Mouse (Mus musculus) CH12.LX (cell line): ENCODE measurements around the gene Dynll1. TPM values are rescaled to one million over a fixed set of nuclear protein-coding genes. Genes with fewer than 3 reads are reported as not detected.

Experiments used
- DNase-seq: peaks from one replicate; pipeline ENCODE4 v3.0.0-alpha.2; 2013; ENCODE audit errors: extremely low read depth
- H3K27ac ChIP-seq: 2 replicates; pipeline ENCODE4 v1.5.1; 2012; ENCODE audit warnings: low read depth, mild to moderate bottlenecking, control low read depth, moderate library complexity; ENCODE audit not compliant: insufficient read depth
- H3K27me3 ChIP-seq: replicated peaks from 2 replicates; pipeline ENCODE3; 2012; ENCODE audit warnings: inconsistent platforms
- H3K36me3 ChIP-seq, 2 experiments: replicated peaks in 1 of 2; 2 replicates each; pipeline versions ENCODE3 to v1.6.1; 2012; ENCODE audit warnings: inconsistent platforms in 1 of 2, low read length in 1 of 2, mild to moderate bottlenecking in 1 of 2, mixed read lengths in 1 of 2, moderate library complexity in 1 of 2; ENCODE audit not compliant: control insufficient read depth in 1 of 2, insufficient read depth in 1 of 2
- H3K4me1 ChIP-seq, 2 experiments: 2 replicates each; pipeline ENCODE4 v1.6.1; 2012; ENCODE audit warnings: inconsistent platforms in 1 of 2, moderate library complexity in 1 of 2; ENCODE audit not compliant: insufficient read depth in 2 of 2, control insufficient read depth in 1 of 2
- H3K4me2 ChIP-seq: 2 replicates; pipeline ENCODE4 v1.6.1; 2012; ENCODE audit warnings: low read depth, mild to moderate bottlenecking, control low read depth; ENCODE audit not compliant: poor library complexity, insufficient read depth, severe bottlenecking
- H3K4me3 ChIP-seq, 3 experiments: fragments of 150-350 bp in 1 of 3; sonication (generic) in 1 of 3; replicated peaks in 1 of 3; 2 replicates each; pipeline versions ENCODE3 to v1.5.1; 2011 to 2012; ENCODE audit warnings: low read depth in 2 of 3, low read length in 2 of 3, mild to moderate bottlenecking in 2 of 3, moderate library complexity in 2 of 3, control low read depth in 1 of 3, improper control_type of control experiment in 1 of 3, inconsistent platforms in 1 of 3, mixed read lengths in 1 of 3; ENCODE audit not compliant: poor library complexity in 1 of 3
- H3K79me2 ChIP-seq: replicated peaks from 2 replicates; pipeline ENCODE4 v1.6.1; 2012; ENCODE audit warnings: mild to moderate bottlenecking, moderate library complexity; ENCODE audit not compliant: control insufficient read depth, poor library complexity, insufficient read depth, severe bottlenecking; ENCODE audit errors: extremely low read depth
- H3K9ac ChIP-seq: 2 replicates; pipeline ENCODE4 v1.6.1; 2012; ENCODE audit warnings: low read depth, mild to moderate bottlenecking, control low read depth, moderate library complexity; ENCODE audit not compliant: insufficient read depth
- H3K9me3 ChIP-seq: replicated peaks from 2 replicates; pipeline ENCODE3; 2012; ENCODE audit warnings: low read length, inconsistent platforms, mixed read lengths
- BHLHE40 ChIP-seq: IDR thresholded peaks from 2 replicates; pipeline ENCODE4 v1.6.1; 2011; ENCODE audit warnings: mild to moderate bottlenecking, low read depth, low read length, improper control_type of control experiment
- CHD1 ChIP-seq: IDR thresholded peaks from 2 replicates; pipeline ENCODE4 v1.6.1; 2012; ENCODE audit warnings: low read depth, low read length, improper control_type of control experiment, inconsistent platforms
- CHD2 ChIP-seq: IDR thresholded peaks from 2 replicates; pipeline ENCODE4 v1.6.1; 2011; ENCODE audit warnings: low read length, improper control_type of control experiment
- CTCF ChIP-seq, 2 experiments: IDR thresholded peaks in 1 of 2; conservative IDR thresholded peaks in 1 of 2; 2 replicates each; pipeline ENCODE4 v1.5.1; 2011 to 2012; ENCODE audit warnings: low read depth in 2 of 2, low read length in 2 of 2, improper control_type of control experiment in 1 of 2, inconsistent platforms in 1 of 2, mild to moderate bottlenecking in 1 of 2, moderate library complexity in 1 of 2
- E2F4 ChIP-seq: IDR thresholded peaks from 2 replicates; pipeline ENCODE4 v1.6.1; 2011; ENCODE audit warnings: low read depth, low read length, improper control_type of control experiment; ENCODE audit not compliant: insufficient replicate concordance
- ELF1 ChIP-seq: IDR thresholded peaks from 2 replicates; pipeline ENCODE4 v1.6.1; 2014; ENCODE audit warnings: low read depth, mild to moderate bottlenecking, inconsistent platforms, low read length, improper control_type of control experiment
- ETS1 ChIP-seq: conservative IDR thresholded peaks from 2 replicates; pipeline ENCODE4 v1.6.1; 2012; ENCODE audit warnings: low read depth, mild to moderate bottlenecking, inconsistent platforms, low read length, improper control_type of control experiment, moderate library complexity
- GABPA ChIP-seq: IDR thresholded peaks from 2 replicates; pipeline ENCODE4 v1.6.1; 2012; ENCODE audit warnings: low read depth, low read length, improper control_type of control experiment, inconsistent platforms; ENCODE audit not compliant: insufficient replicate concordance
- HCFC1 ChIP-seq: IDR thresholded peaks from 2 replicates; pipeline ENCODE4 v1.6.1; 2012; ENCODE audit warnings: low read depth, mild to moderate bottlenecking, inconsistent platforms, low read length, improper control_type of control experiment
- IRF4 ChIP-seq: IDR thresholded peaks from 2 replicates; pipeline ENCODE4 v1.6.1; 2014; ENCODE audit warnings: low read depth, mild to moderate bottlenecking, inconsistent platforms, low read length, improper control_type of control experiment
- JUND ChIP-seq: conservative IDR thresholded peaks from 2 replicates; pipeline ENCODE4 v1.6.1; 2011; ENCODE audit warnings: low read depth, low read length, improper control_type of control experiment
- KAT2A ChIP-seq: IDR thresholded peaks from 2 replicates; pipeline ENCODE4 v1.6.1; 2012; ENCODE audit warnings: low read length, improper control_type of control experiment, inconsistent platforms; ENCODE audit not compliant: insufficient replicate concordance
- MAFK ChIP-seq: IDR thresholded peaks from 2 replicates; pipeline ENCODE4 v1.6.1; 2011; ENCODE audit warnings: low read length, improper control_type of control experiment; ENCODE audit not compliant: insufficient replicate concordance
- MAX ChIP-seq: IDR thresholded peaks from 2 replicates; pipeline ENCODE4 v1.6.1; 2011; ENCODE audit warnings: low read length, improper control_type of control experiment
- MEF2A ChIP-seq: IDR thresholded peaks from 2 replicates; pipeline ENCODE4 v1.6.1; 2014; ENCODE audit warnings: low read depth, mild to moderate bottlenecking, inconsistent platforms, low read length, improper control_type of control experiment, borderline replicate concordance
- MXI1 ChIP-seq: IDR thresholded peaks from 2 replicates; pipeline ENCODE4 v1.6.1; 2011; ENCODE audit warnings: mild to moderate bottlenecking, low read depth, low read length, improper control_type of control experiment
- MYC ChIP-seq: IDR thresholded peaks from 2 replicates; pipeline ENCODE4 v1.6.1; 2011; ENCODE audit warnings: low read depth, mild to moderate bottlenecking, improper control_type of control experiment, low read length
- NELFE ChIP-seq: IDR thresholded peaks from 2 replicates; pipeline ENCODE4 v1.6.1; 2011; ENCODE audit warnings: low read depth, low read length, improper control_type of control experiment
- NRF1 ChIP-seq: IDR thresholded peaks from 2 replicates; pipeline ENCODE4 v1.6.1; 2014; ENCODE audit warnings: low read depth, mild to moderate bottlenecking, inconsistent platforms, low read length, improper control_type of control experiment, moderate library complexity
- POLR2A ChIP-seq: IDR thresholded peaks from 2 replicates; pipeline ENCODE4 v1.6.1; 2011; ENCODE audit warnings: low read depth, mild to moderate bottlenecking, improper control_type of control experiment, low read length
- POLR2AphosphoS2 ChIP-seq: IDR thresholded peaks from 2 replicates; pipeline ENCODE4 v1.6.1; 2011; ENCODE audit warnings: low read depth, low read length, improper control_type of control experiment
- RAD21 ChIP-seq: IDR thresholded peaks from 2 replicates; pipeline ENCODE4 v1.6.1; 2011; ENCODE audit warnings: low read depth, mild to moderate bottlenecking, low read length, improper control_type of control experiment, moderate library complexity
- RCOR1 ChIP-seq: conservative IDR thresholded peaks from 2 replicates; pipeline ENCODE4 v1.6.1; 2012; ENCODE audit warnings: low read depth, mild to moderate bottlenecking, inconsistent platforms, low read length, improper control_type of control experiment
- SIN3A ChIP-seq: IDR thresholded peaks from 2 replicates; pipeline ENCODE4 v1.6.1; 2012; ENCODE audit warnings: low read length, improper control_type of control experiment, inconsistent platforms
- SMC3 ChIP-seq: IDR thresholded peaks from 2 replicates; pipeline ENCODE4 v1.6.1; 2011; ENCODE audit warnings: low read depth, low read length, improper control_type of control experiment
- TBP ChIP-seq: conservative IDR thresholded peaks from 2 replicates; pipeline ENCODE4 v1.6.1; 2011; ENCODE audit warnings: low read depth, low read length, improper control_type of control experiment
- TCF12 ChIP-seq: IDR thresholded peaks from 2 replicates; pipeline ENCODE4 v1.6.1; 2014; ENCODE audit warnings: low read depth, mild to moderate bottlenecking, inconsistent platforms, low read length, improper control_type of control experiment
- UBTF ChIP-seq: IDR thresholded peaks from 2 replicates; pipeline ENCODE4 v1.6.1; 2012; ENCODE audit warnings: low read depth, mild to moderate bottlenecking, inconsistent platforms, low read length, improper control_type of control experiment, moderate library complexity
- USF1 ChIP-seq: IDR thresholded peaks from 2 replicates; pipeline ENCODE4 v1.6.1; 2014; ENCODE audit warnings: low read depth, mild to moderate bottlenecking, inconsistent platforms, low read length, improper control_type of control experiment
- ZC3H11A ChIP-seq: IDR thresholded peaks from 2 replicates; pipeline ENCODE4 v1.6.1; 2012; ENCODE audit warnings: low read depth, mild to moderate bottlenecking, inconsistent platforms, low read length, improper control_type of control experiment
- ZKSCAN1 ChIP-seq: IDR thresholded peaks from 2 replicates; pipeline ENCODE4 v1.6.1; 2012; ENCODE audit warnings: low read depth, inconsistent platforms, low read length, improper control_type of control experiment, borderline replicate concordance
- ZMIZ1 ChIP-seq: IDR thresholded peaks from 2 replicates; pipeline ENCODE4 v1.6.1; 2012; ENCODE audit warnings: low read depth, mild to moderate bottlenecking, inconsistent platforms, low read length, improper control_type of control experiment
- ZNF384 ChIP-seq: IDR thresholded peaks from 2 replicates; pipeline ENCODE4 v1.6.1; 2012; ENCODE audit warnings: low read depth, low read length, improper control_type of control experiment, inconsistent platforms
- dilution Hi-C: fragments of 300-500 bp; cut with MboI; formaldehyde crosslinking; loops from 2 replicates; pipeline ENCODE4 v1.14.3; 2020; ENCODE audit warnings: low sequenced_read_pairs; ENCODE audit not compliant: extremely low pct_unique_long_range_greater_than_20kb, extremely low pct_ligation_motif_present
- in situ Hi-C: fragments of 300-500 bp; cut with MboI; formaldehyde crosslinking; loops from 3 replicates; pipeline ENCODE4 v1.14.3; 2019; ENCODE audit warnings: low sequenced_read_pairs, low pct_ligation_motif_present, low pct_unique_long_range_greater_than_20kb, mixed read lengths
- polyA plus RNA-seq: library from polyadenylated mRNA; unstranded; fragments of >175 nt; gene quantifications from 2 replicates; pipeline ENCODE4 v1.2.1, GENCODE M21; 2012; ENCODE audit warnings: low read depth; ENCODE audit not compliant: insufficient read length
- total RNA-seq, 2 experiments: library from RNA; depleted of rRNA; stranded (reverse); fragments of 300-350 nt in 1 of 2; fragments of >200 nt in 1 of 2; gene quantifications; 2 replicates each; pipeline ENCODE4 v1.2.3; 2012 to 2014

Gene Dynll1
- total and polyA plus RNA-seq, 3 experiments: 312 to 646 (median 456) TPM

GRCm38 (mm10) chr5:115272812-115273548, 27.8 kb downstream of the Dynll1 start, which contains the start of gene Rnf10 (continued):
- TF ChIP-seq ZMIZ1 (peak; percentile 78), MYC (peak; percentile 93), UBTF (no peak), SMC3 (no peak), ZNF384 (peak; percentile 95), MXI1 (peak; percentile 95), ETS1 (0 out of 2 replicates have a peak, but pooled peaks have one; percentile 14), NELFE (peak; percentile 98), POLR2AphosphoS2 (peak; percentile 82), KAT2A (peak; percentile 90; the same call in 1 of the 2 replicates), NRF1 (no peak), HCFC1 (peak; percentile 97), MEF2A (no peak; the same call in 1 of the 2 replicates), CTCF (conservative IDR thresholded peaks at IDR 0.05 in 1 of 2, IDR thresholded peaks at IDR 0.05 in 1 of 2; ENCODE audit: low read depth in 2 of 2, low read length in 2 of 2) (no peak), ZKSCAN1 (no peak), JUND (no peak), SIN3A (peak; percentile 87), MAFK (no peak), TCF12 (peak; percentile 81), ZC3H11A (no peak), POLR2A (peak; percentile 98)

DNA sequence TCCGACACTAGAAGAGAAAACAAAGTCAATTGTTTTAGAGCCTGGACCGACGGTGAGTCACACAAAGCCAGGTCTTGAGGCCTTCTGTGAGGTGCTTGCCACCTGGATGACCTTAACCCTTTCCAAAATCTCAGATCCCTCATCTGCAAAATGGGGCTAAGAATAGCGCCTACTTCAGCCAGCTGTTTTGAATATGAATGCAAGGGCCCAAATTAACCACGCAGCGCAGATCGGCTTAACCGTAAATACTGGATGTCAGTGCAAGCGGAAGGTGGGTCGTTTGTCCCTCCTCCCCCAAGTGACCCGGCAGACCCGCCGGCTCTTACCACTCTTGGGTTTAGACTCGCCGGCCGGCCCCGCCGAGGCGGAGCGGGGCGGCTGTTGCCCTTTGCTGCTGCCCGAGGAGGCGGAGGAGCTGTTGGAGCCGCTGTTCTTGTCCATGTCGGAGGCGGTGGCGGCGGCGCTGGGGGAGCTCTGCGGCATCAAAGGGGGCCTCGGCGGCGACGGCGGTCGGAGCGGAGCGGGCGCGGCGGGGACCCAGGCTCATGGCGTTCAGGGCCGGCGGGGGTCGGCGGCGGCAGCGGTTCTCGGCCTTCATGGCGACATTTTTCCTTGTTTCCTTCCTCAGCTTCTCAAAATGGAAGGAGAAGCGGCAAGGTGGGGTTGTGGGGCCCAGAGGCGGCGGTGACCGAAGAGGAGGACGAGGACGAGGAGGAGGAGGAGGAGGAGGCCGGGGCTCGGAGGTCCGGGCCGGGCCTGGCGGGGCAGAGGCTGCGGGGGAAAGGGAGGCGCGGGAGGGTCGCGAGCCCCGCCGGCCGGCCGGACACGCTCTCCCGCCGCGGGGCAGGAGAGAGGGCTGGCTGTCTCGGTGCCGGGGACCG, 28.6 kb downstream of the Dynll1 start:
- in situ Hi-C loops (no loop called here), dilution Hi-C loops (no loop called here)
- H3K79me2 ChIP-seq: peaks cover 53% of the 10 kb centered on the region
- H3K9ac ChIP-seq: peak overlapping the region; percentile 95
- H3K4me1 ChIP-seq: peaks cover 7 to 50% of the 10 kb centered on the region in 2 experiments
- peak overlapping the region; percentile 40 for H3K27ac ChIP-seq
- H3K4me3 ChIP-seq: peak overlapping the region; percentile 83 to 98 (median 92)
- H3K27me3 ChIP-seq: no peaks in the 10 kb centered on the region
- DNase-seq: peak; percentile 60
- peak overlapping the region; percentile 98 for H3K4me2 ChIP-seq
- H3K9me3 ChIP-seq: peaks cover 2% of the 10 kb centered on the region
- H3K36me3 ChIP-seq: peaks cover 14 to 32% of the 10 kb centered on the region in 2 experiments
- TF ChIP-seq ZC3H11A (no peak), HCFC1 (no peak), NELFE (no peak), MAFK (no peak), MEF2A (peak; percentile 66), USF1 (no peak), MAX (no peak), IRF4 (no peak), MXI1 (no peak), CHD2 (no peak), TBP (no peak), RAD21 (no peak), MYC (0 out of 2 replicates have a peak, but pooled peaks have one; percentile 32), E2F4 (no peak), ZNF384 (no peak), CHD1 (no peak), CTCF (conservative IDR thresholded peaks at IDR 0.05 in 1 of 2, IDR thresholded peaks at IDR 0.05 in 1 of 2; ENCODE audit: low read depth in 2 of 2, low read length in 2 of 2) (no peak), ELF1 (no peak), RCOR1 (no peak), BHLHE40 (no peak), GABPA (no peak)
